Mouse (Mus musculus): ENCODE measurements at regions not wholly inside any gene's neighbourhood (a gene's known extent, or its start where the extent isn't known, plus 50 kb on each side); places are given as distances from the start of the nearest gene placed in this dataset.

- ATAC-seq (replicated peaks; ENCODE audit: insufficient number of reproducible peaks, low FRiP score, low TSS enrichment, poor library complexity, severe bottlenecking): no peak
These were observed 2141.0 kb downstream of the 9330182O14Rik start for GRCm38 (mm10) chr15:42275117-42275516.

DNA sequence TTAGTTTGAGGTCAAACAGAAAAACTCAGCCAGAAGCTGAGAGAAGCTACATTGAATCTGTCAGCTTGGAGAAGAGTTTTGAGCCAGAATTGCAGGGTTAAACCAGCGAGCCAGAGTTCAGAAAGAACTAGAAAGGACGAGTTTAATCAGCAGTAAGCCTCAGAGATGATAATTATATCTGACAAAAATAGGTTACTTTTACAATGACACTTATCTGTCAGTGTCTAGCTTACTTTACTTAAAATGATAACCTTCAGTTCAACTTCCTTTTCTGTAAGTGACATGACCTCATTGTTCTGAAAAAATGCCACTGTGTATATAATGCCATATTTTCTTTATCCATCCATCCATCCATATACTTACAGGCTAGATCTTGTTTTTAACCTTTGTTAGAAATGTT is 2143.1 kb downstream of the 9330182O14Rik start:
- no peak for ATAC-seq (replicated peaks; ENCODE audit: insufficient number of reproducible peaks, low FRiP score, low TSS enrichment, poor library complexity, severe bottlenecking)

DNA sequence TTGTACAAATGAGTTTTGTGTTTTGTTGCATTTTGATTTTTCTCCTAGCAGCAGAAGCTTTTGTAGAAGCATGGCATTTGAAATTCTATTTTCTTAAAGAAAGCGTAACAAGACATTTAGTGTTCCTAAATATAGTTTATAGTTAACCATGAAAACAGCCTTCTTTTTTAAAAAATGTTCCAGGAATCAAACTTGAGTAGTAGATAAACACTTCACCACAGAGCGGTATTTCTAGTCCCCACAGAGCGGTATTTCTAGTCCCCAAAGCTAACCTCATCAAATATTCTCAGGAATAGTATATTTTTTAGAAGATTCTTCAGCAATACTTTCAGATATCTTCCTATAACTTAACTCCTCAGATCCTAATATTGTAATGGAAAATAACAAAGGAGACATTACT is 2146.6 kb downstream of the 9330182O14Rik start:
- no peak for ATAC-seq (replicated peaks; ENCODE audit: insufficient number of reproducible peaks, low FRiP score, low TSS enrichment, poor library complexity, severe bottlenecking)

- ATAC-seq (replicated peaks; ENCODE audit: insufficient number of reproducible peaks, low FRiP score, low TSS enrichment, poor library complexity, severe bottlenecking): no peak
These were observed 2162.2 kb downstream of the 9330182O14Rik start for GRCm38 (mm10) chr15:42296406-42296805.

DNA sequence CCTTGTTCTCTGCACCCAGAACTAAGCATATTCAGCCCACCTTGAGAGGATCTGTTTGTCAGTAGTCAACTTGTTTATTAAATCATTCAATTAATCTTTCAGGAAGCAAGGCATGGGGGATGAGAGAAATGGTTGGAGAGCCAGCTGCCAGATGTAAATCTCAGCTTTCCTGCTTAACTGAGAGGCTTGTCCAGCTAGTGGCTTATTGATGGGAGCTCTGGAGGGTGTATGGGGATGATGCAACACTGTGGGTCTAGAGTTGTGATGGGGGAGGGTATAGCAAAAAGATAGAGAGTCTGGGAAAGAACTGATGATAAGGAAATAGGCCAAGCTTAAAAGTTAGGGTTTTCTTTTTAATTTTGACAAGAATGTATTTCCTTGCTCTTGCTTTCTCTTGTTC is 2163.3 kb downstream of the 9330182O14Rik start:
- ATAC-seq (replicated peaks; ENCODE audit: insufficient number of reproducible peaks, low FRiP score, low TSS enrichment, poor library complexity, severe bottlenecking): no peak

DNA sequence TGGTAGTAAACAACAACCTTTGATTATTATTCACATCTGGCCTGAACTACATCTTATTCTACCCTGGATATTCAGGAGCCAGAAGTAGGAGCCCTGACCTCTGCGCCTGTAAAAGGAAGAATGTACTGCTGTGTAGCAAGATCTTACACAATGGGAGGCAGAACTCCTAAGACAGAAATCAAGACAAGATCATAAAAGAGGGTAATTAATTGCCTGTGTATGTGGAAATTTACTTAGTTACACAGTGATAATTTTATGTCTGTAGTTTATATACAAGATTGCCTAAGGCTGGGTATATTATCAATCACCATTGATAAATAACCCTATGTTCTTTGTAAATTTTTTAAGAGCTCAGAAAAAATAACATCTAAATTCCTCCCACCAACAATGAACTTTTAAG is 2167.8 kb downstream of the 9330182O14Rik start:
- no peak for ATAC-seq (replicated peaks; ENCODE audit: insufficient number of reproducible peaks, low FRiP score, low TSS enrichment, poor library complexity, severe bottlenecking)

DNA sequence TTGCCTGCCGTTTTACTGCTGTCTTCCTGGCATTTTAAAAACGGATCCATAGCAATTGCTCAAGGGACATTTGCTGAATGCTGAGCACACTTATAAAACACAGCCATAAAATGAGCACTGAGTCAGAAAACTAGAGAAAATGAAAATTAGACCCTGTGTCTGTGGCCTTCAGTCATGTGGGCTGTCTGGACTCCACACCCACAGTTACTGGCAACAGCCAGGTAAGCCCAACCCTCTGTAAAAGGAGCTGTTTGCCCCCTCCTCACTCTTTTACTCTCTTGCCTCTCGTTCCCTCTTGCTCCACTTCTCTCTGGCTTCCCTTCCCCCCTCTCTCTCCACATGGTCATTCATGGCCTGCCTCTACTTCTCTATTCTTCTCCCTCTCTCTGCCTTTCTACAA is 2169.9 kb downstream of the 9330182O14Rik start:
- no peak for ATAC-seq (replicated peaks; ENCODE audit: insufficient number of reproducible peaks, low FRiP score, low TSS enrichment, poor library complexity, severe bottlenecking)

GRCm38 (mm10) chr15:42309586-42309985 is 2175.4 kb downstream of the 9330182O14Rik start:
- ATAC-seq (replicated peaks; ENCODE audit: insufficient number of reproducible peaks, low FRiP score, low TSS enrichment, poor library complexity, severe bottlenecking): no peak

GRCm38 (mm10) chr15:42311166-42311565 is 2177.0 kb downstream of the 9330182O14Rik start:
- no peak for ATAC-seq (replicated peaks; ENCODE audit: insufficient number of reproducible peaks, low FRiP score, low TSS enrichment, poor library complexity, severe bottlenecking)

DNA sequence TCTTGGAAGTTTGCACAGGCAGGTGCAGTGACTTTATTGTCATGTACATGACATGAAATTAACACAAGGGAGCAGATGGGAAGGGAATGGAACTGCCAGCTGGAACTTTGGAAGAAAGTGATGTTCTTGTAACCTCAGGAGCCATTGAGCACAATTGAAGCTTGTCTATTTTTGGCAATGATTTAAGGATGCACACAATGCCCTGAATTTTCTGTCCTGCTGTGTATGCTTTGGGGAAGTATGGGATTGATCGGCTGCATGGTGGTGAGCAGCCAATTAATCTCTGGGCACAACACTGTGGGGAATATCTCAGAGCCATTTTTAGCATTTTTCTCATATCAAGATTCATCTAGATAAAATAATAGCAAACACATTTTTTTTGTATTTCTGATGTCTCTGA is 2186.2 kb downstream of the 9330182O14Rik start:
- no peak for ATAC-seq (replicated peaks; ENCODE audit: insufficient number of reproducible peaks, low FRiP score, low TSS enrichment, poor library complexity, severe bottlenecking)

- no peak for ATAC-seq (replicated peaks; ENCODE audit: insufficient number of reproducible peaks, low FRiP score, low TSS enrichment, poor library complexity, severe bottlenecking)
These were observed 2188.8 kb downstream of the 9330182O14Rik start for GRCm38 (mm10) chr15:42322940-42323339.

DNA sequence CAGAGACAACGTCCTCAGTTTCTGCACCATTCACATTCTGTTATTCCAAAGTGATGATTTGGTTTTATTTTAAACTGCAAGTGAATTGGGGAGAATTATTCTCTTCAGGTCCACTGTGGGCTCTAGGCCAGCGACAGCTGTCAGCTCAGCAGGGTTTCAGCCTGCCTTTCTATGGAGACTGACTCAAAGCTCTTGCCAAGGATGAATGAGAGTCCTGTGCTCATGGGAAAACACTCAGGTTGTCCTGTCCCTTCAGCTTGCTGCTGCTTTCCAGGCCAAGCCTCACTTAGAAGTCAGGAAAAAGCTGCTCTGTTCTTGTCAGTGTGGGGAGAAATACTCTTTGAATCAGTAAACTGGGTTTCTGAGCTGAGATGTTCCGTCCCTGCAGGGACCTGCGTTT is 2191.1 kb downstream of the 9330182O14Rik start:
- ATAC-seq (replicated peaks; ENCODE audit: insufficient number of reproducible peaks, low FRiP score, low TSS enrichment, poor library complexity, severe bottlenecking): no peak

- no peak for ATAC-seq (replicated peaks; ENCODE audit: insufficient number of reproducible peaks, low FRiP score, low TSS enrichment, poor library complexity, severe bottlenecking)
These were observed 2194.4 kb downstream of the 9330182O14Rik start for GRCm38 (mm10) chr15:42328535-42328934.

DNA sequence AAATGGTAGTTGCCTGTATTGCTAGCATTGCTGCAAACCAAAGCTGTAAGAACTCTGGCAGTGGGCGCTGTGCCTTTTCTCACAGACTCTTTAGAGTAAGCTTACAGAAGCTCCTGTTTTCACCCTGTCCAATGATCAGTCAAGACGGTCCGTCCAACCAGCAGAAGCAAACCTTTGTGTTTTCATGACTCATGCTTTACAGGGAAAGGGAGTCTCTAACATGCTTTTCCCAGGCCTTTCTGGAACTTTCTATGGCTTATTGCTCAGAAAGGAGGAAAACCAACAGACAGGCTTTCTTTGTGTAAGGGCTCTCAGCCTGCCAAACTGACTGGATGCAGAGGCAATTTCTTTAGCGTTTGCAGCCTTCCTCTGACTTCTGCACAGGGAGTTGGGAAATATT is 2195.6 kb downstream of the 9330182O14Rik start:
- no peak for ATAC-seq (replicated peaks; ENCODE audit: insufficient number of reproducible peaks, low FRiP score, low TSS enrichment, poor library complexity, severe bottlenecking)

DNA sequence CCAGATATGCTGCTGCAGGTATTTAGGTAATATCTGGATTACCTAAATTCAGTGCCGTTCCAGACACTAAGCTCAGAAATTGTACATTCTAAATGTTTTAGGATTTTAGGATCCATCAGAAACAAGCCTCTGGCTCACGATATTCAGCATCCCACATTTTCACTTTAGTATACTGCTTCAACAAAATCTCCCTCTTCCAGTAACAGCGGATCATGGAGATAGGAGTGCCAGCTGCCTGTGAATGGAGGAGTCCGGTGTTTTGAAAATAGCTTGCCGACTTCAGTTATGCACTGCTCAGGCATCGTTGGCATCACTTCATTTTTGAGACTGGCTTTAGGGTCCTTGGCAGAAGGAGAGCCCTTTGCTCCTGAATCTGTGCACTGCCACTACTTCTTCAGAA is 2199.5 kb downstream of the 9330182O14Rik start:
- no peak for ATAC-seq (replicated peaks; ENCODE audit: insufficient number of reproducible peaks, low FRiP score, low TSS enrichment, poor library complexity, severe bottlenecking)

DNA sequence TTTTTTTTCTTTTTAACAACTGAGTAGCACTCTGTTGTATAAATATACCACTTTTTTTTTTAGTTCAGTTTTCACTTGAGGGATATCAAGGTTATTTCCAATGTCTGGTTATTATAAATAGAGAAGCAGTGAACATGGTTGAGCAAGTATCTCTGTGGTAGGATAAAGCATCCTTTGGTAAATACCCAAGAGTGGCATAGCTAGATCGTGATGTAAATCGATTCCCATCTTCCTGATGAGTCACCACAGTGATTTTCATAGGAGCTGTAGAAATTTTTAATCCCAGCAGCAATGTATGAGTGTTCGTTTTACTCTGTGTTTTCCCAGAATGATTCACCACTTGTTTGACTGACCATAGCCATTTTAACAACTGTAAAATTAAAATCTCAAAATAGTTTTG is 2212.0 kb downstream of the 9330182O14Rik start:
- ATAC-seq (replicated peaks; ENCODE audit: insufficient number of reproducible peaks, low FRiP score, low TSS enrichment, poor library complexity, severe bottlenecking): no peak

DNA sequence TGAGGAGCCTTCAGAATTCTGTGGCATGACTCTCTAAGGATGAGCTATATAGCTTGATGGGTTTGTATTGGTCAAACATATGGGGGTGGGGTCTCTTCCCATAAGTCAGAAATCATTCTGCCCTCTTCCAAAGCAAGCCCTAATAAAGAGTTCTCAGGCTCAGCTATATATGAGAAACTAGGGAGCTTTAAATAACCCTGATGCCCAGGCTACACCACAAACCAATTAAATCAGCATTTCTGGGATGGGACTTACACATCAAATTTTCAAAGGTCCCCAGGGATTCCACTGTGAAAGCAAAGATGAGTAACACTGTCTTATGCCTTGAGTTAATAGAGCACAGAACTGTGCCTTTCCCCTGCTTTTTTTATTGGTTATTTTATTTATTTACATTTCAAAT is 2227.7 kb downstream of the 9330182O14Rik start:
- ATAC-seq (replicated peaks; ENCODE audit: insufficient number of reproducible peaks, low FRiP score, low TSS enrichment, poor library complexity, severe bottlenecking): no peak

- no peak for ATAC-seq (replicated peaks; ENCODE audit: insufficient number of reproducible peaks, low FRiP score, low TSS enrichment, poor library complexity, severe bottlenecking)
These were observed 2230.8 kb downstream of the 9330182O14Rik start for GRCm38 (mm10) chr15:42364979-42365378.

GRCm38 (mm10) chr15:42366796-42367195 is 2232.6 kb downstream of the 9330182O14Rik start:
- no peak for ATAC-seq (replicated peaks; ENCODE audit: insufficient number of reproducible peaks, low FRiP score, low TSS enrichment, poor library complexity, severe bottlenecking)

- no peak for ATAC-seq (replicated peaks; ENCODE audit: insufficient number of reproducible peaks, low FRiP score, low TSS enrichment, poor library complexity, severe bottlenecking)
These were observed 2235.4 kb downstream of the 9330182O14Rik start for GRCm38 (mm10) chr15:42369603-42370002.

- ATAC-seq (replicated peaks; ENCODE audit: insufficient number of reproducible peaks, low FRiP score, low TSS enrichment, poor library complexity, severe bottlenecking): no peak
These were observed 2235.9 kb downstream of the 9330182O14Rik start for GRCm38 (mm10) chr15:42370044-42370443.
